Mouse (Mus musculus) lung, embryonic 15.5 days (tissue): Measurements from ENCODE around the gene Polr2c. TPM values are rescaled to one million over a fixed set of nuclear protein-coding genes. Genes with fewer than 3 reads are reported as not detected.

ENCODE experiments used
- ATAC-seq: fragments of 200-750 bp; cut with Nextera tagmentation; 2 replicates; pipeline ENCODE4 v1.8.0; 2017; ENCODE audit warnings: moderate number of reproducible peaks, borderline replicate concordance; ENCODE audit not compliant: low FRiP score, low TSS enrichment; ENCODE audit errors: extremely low read depth
- H3K27ac ChIP-seq: fragments of 300-500 bp; sonication (generic); 2 replicates; pipeline ENCODE4 v1.5.1; 2015; ENCODE audit warnings: moderate library complexity, mild to moderate bottlenecking, inconsistent platforms
- H3K27me3 ChIP-seq: fragments of 300-500 bp; sonication (generic); 2 replicates; pipeline ENCODE4 v1.6.1; 2015; ENCODE audit warnings: inconsistent platforms
- H3K36me3 ChIP-seq: fragments of 300-500 bp; sonication (generic); 2 replicates; pipeline ENCODE4 v1.6.1; 2015; ENCODE audit warnings: inconsistent platforms
- H3K4me1 ChIP-seq: fragments of 300-500 bp; sonication (generic); 2 replicates; pipeline ENCODE4 v1.6.1; 2015; ENCODE audit warnings: inconsistent platforms
- H3K4me2 ChIP-seq: fragments of 300-500 bp; sonication (generic); 2 replicates; pipeline ENCODE4 v1.6.1; 2015; ENCODE audit warnings: inconsistent platforms, mild to moderate bottlenecking, moderate library complexity
- H3K4me3 ChIP-seq: fragments of 300-500 bp; sonication (generic); 2 replicates; pipeline ENCODE4 v1.5.1; 2015; ENCODE audit warnings: mild to moderate bottlenecking, inconsistent platforms
- H3K9ac ChIP-seq: fragments of 300-500 bp; sonication (generic); 2 replicates; pipeline ENCODE4 v1.6.1; 2015; ENCODE audit warnings: inconsistent platforms
- H3K9me3 ChIP-seq: fragments of 300-500 bp; sonication (generic); 2 replicates; pipeline ENCODE4 v1.6.1; 2016; ENCODE audit warnings: inconsistent platforms
- WGBS: fragments of 180-500 bp; shearing (Covaris S2); methylation state at CpG from one replicate; pipeline ENCODE4 v1.1.7; 2015; 5-methylcytosine and 5-hydroxymethylcytosine counted together
- polyA plus RNA-seq: library from polyadenylated mRNA; unstranded; fragments of >200 nt; fragmentation: Nextera tagmentation; extraction: Ambion mirVana; gene quantifications from 2 replicates; pipeline ENCODE4 v1.2.1, GENCODE M21; 2015

Polr2c gene
- polyA plus RNA-seq, 1 experiment from 2014 or later, result 161 TPM

DNA sequence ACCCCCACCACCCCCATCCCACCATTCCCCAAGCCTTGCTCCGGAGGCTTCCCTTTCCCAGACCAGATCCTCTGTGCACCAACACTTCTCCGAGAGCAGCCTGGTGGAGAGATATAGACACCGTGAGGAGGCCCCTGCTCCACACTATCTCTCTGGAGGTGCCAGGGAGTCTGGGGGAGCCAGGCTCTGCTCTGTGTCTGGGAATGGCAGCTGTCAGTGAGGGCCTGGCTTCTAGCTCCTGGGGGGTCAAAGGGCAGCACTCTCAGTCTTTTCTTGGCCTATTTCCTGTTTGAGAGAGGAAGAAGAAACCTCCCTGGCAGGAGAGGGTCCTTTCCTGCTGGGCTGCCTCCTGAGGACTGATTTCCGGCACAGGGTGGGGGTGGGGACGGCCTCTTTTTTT, 43.8 kb downstream of the Polr2c start:
- ATAC-seq, result no peak
- Histone ChIP-seq H3K4me1 (peaks cover 45% of the 10 kb centered on the region), H3K9me3 (no peaks in the 10 kb centered on the region), H3K27ac (peak overlapping the region; percentile 74), H3K4me3 (no peak overlapping the region), H3K4me2 (no peak overlapping the region), H3K36me3 (peaks cover 20% of the 10 kb centered on the region), H3K27me3 (no peaks in the 10 kb centered on the region), H3K9ac (no peak overlapping the region; the same call in 1 of the 2 replicates)
- WGBS, result 14% methylated on average over 5 of the region's 5 CpGs

DNA sequence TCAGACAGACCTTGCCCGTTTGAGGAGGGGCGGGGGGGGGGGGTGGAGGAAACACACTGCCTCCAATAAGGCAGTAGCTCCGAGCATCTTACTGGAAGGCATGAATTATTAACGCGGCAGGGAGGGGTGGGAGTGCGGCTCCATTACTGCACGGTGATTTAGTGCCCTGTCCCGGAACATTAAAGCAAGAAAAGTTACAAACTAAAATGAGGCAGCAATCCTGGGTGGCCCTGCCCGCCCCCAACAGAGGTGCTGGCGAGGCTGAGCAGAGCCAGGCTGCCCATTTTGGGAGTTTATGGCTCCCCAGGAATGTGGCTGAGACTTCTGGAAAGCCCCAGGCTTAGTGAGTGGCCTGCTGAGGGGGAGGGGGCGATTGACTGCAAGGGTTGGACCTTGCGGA, 46.5 kb downstream of the Polr2c start:
- no peak overlapping the region for H3K4me3 ChIP-seq
- H3K9ac ChIP-seq, result no peak overlapping the region
- ATAC-seq, result no peak
- no peaks in the 10 kb centered on the region for H3K9me3 ChIP-seq
- no peaks in the 10 kb centered on the region for H3K27me3 ChIP-seq
- peaks cover 39% of the 10 kb centered on the region for H3K36me3 ChIP-seq
- H3K4me2 ChIP-seq, result no peak overlapping the region
- 67% methylated on average over 12 of the region's 12 CpGs for WGBS
- no peak overlapping the region for H3K27ac ChIP-seq
- peaks cover 46% of the 10 kb centered on the region for H3K4me1 ChIP-seq

DNA sequence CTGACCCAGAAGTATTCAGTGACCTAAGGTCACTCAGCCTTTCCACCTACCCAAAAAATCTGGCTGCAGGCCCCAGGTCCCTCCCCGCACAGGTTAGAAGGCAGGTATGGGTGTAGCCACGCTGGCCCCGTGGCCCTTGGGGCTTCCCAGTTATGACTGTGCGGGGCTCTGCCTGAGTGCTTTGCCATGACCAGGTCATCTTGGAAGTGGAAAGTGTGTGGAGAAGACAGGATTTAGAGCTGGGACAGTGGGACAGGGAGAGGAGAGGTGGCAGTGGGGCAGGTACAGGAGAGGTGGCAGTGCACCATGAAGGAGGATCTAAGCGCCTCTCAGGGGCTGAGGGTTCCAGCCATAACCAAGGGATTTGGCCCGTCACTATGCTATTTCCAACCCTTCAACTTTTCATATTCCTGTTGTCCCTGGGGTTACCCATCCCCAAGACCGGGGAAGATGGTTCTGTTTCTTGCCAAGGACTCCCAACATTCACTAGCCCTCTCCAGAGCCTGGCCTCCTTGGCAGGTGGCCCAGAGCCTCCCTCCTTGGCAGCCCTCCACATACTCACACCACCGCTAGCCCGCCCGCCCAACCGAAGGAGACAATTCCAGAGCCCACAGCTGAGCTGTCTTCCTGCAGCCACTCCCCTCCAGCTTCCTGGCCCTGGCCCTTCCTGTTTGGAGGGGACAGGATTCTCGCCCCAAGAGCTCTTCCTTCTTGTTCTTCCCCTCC, 47.4 kb downstream of the Polr2c start:
- peak overlapping the region; percentile 81 for H3K27ac ChIP-seq
- peaks cover 43% of the 10 kb centered on the region for H3K36me3 ChIP-seq
- peaks cover 38% of the 10 kb centered on the region for H3K4me1 ChIP-seq
- WGBS, result 40% methylated on average over 12 of the region's 12 CpGs
- peak overlapping the region; percentile 32; the same call in 1 of the 2 replicates for H3K4me2 ChIP-seq
- peak; percentile 76 for ATAC-seq
- no peaks in the 10 kb centered on the region for H3K27me3 ChIP-seq
- H3K9me3 ChIP-seq, result no peaks in the 10 kb centered on the region
- no peak overlapping the region for H3K9ac ChIP-seq
- no peak overlapping the region for H3K4me3 ChIP-seq

DNA sequence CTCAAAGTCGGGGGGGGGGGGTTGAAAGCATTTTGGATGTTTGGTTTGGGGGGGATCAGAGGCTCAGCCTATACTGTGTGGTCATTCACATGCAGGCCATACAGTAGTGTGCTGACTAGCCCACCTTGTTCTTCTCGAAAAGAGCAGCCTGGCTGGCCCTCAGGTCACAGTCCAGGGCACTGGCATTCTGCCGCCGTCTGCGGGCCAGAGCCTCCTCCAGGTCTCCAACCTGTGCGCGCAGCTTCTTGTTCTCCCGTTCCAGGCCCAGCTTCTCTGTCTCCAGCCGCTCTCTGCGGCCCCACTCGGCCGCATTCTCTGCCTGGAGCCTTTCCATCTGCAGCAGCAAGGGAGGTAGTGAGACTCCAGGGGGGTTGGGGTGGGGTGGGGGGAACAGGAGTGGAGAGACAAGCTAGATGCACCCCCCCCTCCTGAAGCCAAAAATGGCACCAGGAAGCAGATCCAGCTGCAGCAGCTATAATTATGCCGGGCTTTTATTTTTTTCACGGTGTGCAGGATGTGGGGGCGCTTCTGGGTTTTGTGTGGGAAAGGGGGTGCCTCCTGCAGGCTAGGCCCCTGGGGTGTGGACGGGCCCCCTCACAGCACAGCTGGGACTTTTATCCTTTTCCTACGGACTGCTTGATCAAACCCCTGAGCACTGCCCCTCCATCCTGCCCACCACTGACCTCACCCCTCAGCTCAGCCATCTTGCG, 50.5 kb downstream of the Polr2c start:
- Histone ChIP-seq H3K4me3 (no peak overlapping the region), H3K4me1 (peaks cover 19% of the 10 kb centered on the region), H3K27ac (peak overlapping the region; percentile 59), H3K9me3 (no peaks in the 10 kb centered on the region), H3K36me3 (peaks cover 56% of the 10 kb centered on the region), H3K4me2 (no peak overlapping the region), H3K27me3 (0 out of 2 replicates have a peak, but pooled peaks cover under 1% of the 10 kb centered on the region), H3K9ac (no peak overlapping the region)
- WGBS, result 79% methylated on average over 18 of the region's 18 CpGs
- no peak for ATAC-seq

DNA sequence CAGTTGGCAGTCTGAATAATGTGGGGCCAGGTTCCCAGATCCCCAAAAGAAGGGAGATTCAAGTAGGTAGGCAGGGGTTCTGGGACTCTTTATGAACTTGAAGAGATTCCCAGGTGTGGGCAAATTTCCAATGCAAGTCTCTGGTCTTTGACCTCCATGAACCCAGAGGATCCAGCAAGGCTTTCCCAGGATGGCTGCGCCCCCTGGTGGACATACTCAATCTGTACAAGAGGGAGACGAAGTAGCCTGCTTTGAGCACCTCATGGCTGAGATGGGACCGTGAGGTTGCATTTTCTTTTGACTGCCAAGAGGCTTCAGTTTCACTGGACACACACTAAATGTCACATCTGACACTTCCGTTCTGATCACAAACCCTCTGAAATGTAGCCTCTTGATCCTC, 51.6 kb downstream of the Polr2c start:
- no peak overlapping the region for H3K4me2 ChIP-seq
- peaks cover 52% of the 10 kb centered on the region for H3K36me3 ChIP-seq
- no peak for ATAC-seq
- H3K9ac ChIP-seq, result no peak overlapping the region
- WGBS, result 9% methylated on average over 4 of the region's 4 CpGs
- no peaks in the 10 kb centered on the region for H3K9me3 ChIP-seq
- H3K27ac ChIP-seq, result peak overlapping the region; percentile 59; the same call in 1 of the 2 replicates
- 0 out of 2 replicates have a peak, but pooled peaks cover 3% of the 10 kb centered on the region for H3K27me3 ChIP-seq
- H3K4me3 ChIP-seq, result no peak overlapping the region
- peaks cover 29% of the 10 kb centered on the region for H3K4me1 ChIP-seq

DNA sequence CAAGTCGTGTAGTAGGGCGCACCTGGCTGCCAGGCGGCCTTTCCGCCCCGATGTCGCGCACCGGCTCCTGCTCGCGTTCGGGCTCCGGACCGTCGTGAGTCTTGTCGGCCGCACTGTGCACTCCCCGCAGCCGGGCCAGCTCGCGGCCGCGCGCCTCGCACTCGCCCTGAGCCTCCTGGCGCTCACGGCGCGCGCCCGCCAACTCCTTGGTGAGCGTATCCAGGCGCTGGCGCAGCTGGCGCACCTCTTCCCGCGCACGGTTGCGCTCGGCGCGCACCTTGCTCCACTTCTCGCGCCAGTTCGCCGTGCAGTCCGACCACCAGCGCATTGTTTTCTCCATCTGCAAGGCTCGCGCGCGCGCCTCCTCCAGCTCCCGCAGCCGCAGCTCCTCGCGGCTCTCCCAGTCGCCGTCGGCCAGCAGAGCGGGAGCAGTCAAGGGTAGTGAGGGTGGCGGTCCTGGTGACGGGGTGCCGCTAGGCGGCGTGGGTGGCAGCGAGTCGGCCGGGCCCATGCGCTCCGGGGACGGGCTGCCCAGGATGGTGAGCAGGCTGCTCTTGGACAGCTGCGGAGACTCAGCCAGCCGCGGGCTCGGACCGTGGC, 55.9 kb downstream of the Polr2c start:
- 16% methylated on average over 74 of the region's 77 CpGs for WGBS
- peak overlapping the region; percentile 28 for H3K4me3 ChIP-seq
- H3K27me3 ChIP-seq, result 0 out of 2 replicates have a peak, but pooled peaks cover 3% of the 10 kb centered on the region
- peak overlapping the region; percentile 57 for H3K4me2 ChIP-seq
- peak; percentile 21; the same call in 1 of the 2 replicates for ATAC-seq
- peak overlapping the region; percentile 6; the same call in 1 of the 2 replicates for H3K9ac ChIP-seq
- H3K4me1 ChIP-seq, result peaks cover 42% of the 10 kb centered on the region
- H3K9me3 ChIP-seq, result no peaks in the 10 kb centered on the region
- peaks cover 27% of the 10 kb centered on the region for H3K36me3 ChIP-seq
- H3K27ac ChIP-seq, result no peak overlapping the region

DNA sequence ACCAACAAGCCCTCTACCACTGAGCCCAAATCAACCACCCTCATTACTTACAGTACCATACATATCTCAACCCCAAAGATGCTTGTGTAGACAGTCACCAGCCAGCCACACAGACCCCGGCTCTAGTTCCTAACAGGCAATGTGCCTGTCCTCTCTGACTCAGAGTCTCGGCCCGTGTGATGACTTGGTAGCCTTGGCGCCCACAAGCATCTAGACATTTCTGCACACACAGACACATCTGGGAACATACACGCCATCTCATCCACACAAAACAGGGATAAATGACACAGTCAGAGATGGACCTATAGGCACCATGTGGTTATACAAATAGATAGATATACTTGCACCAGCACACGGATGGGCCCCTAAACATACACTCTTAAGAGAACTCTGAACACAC, 57.0 kb downstream of the Polr2c start:
- H3K4me3 ChIP-seq, result no peak overlapping the region
- peaks cover 25% of the 10 kb centered on the region for H3K36me3 ChIP-seq
- H3K9ac ChIP-seq, result no peak overlapping the region
- peaks cover 42% of the 10 kb centered on the region for H3K4me1 ChIP-seq
- no peak for ATAC-seq
- H3K27me3 ChIP-seq, result 0 out of 2 replicates have a peak, but pooled peaks cover 3% of the 10 kb centered on the region
- no peak overlapping the region for H3K4me2 ChIP-seq
- no peak overlapping the region for H3K27ac ChIP-seq
- H3K9me3 ChIP-seq, result no peaks in the 10 kb centered on the region
- 70% methylated on average over 6 of the region's 6 CpGs for WGBS

DNA sequence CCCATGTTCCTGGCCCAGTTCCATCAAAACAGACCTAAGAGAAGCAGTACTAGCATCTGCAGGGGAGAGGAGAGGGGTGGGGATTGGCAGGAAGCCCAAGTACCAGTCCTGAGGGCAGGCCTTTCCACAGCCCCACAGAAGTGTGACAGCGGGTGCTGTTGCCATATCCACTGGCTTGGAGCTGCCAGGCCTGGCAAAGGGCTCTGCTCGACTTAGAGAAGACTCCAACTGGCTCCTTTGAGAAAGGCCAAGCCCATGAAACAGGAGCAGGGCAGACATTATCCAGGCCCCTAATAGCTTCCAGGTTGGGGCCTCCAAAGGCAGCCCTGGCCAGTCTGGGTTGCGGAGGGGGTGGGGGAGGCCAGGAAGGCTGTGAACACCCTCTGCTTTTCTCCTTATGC, 57.5 kb downstream of the Polr2c start:
- H3K4me1 ChIP-seq, result peaks cover 42% of the 10 kb centered on the region
- peak overlapping the region; percentile 3; the same call in 1 of the 2 replicates for H3K27ac ChIP-seq
- 34% methylated on average over 3 of the region's 3 CpGs for WGBS
- H3K9ac ChIP-seq, result 0 out of 2 replicates have a peak overlapping the region, but pooled peaks have one; percentile 28
- 0 out of 2 replicates have a peak, but pooled peaks cover 3% of the 10 kb centered on the region for H3K27me3 ChIP-seq
- peak overlapping the region; percentile 6; the same call in 1 of the 2 replicates for H3K4me3 ChIP-seq
- H3K36me3 ChIP-seq, result peaks cover 21% of the 10 kb centered on the region
- ATAC-seq, result no peak; the same call in 1 of the 2 replicates
- H3K9me3 ChIP-seq, result no peaks in the 10 kb centered on the region
- peak overlapping the region; percentile 11; the same call in 1 of the 2 replicates for H3K4me2 ChIP-seq

DNA sequence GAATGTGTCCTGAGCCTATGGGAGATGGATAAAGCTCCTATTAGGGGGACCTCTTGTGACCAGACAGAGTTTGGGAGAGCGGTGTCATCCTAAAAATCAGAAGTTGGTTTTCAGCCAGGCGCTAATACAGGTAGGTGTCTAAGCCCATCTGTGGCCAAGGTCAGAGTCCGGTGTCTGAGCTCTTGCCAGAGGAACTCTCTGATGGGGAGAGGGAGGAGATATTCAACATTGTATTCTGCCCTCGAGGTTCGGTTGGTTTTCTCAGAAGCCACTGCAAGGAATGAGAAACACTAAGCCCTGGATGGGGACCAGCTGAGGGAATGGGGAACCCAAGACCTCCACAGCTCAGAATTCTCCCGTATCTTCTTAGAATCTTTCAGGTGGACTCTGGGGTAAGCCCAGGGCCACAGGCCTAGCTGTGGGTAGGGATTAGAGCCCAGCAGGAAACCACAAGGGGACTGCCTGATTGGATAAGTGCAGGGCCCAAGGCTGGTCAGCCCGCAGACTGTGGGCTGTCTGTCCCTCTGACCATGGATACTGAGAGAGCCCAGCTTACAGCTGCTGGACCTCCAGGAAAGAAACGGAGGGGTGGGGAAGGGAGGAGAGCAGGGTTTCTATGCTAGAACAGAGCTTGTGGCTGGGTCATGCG, 59.2 kb downstream of the Polr2c start:
- Histone ChIP-seq H3K27ac (peak overlapping the region; percentile 68), H3K27me3 (0 out of 2 replicates have a peak, but pooled peaks cover 3% of the 10 kb centered on the region), H3K9ac (peak overlapping the region; percentile 92), H3K4me1 (peaks cover 42% of the 10 kb centered on the region), H3K9me3 (no peaks in the 10 kb centered on the region), H3K36me3 (peaks cover 15% of the 10 kb centered on the region), H3K4me3 (peak overlapping the region; percentile 97), H3K4me2 (peak overlapping the region; percentile 91)
- 44% methylated on average over 9 of the region's 9 CpGs for WGBS
- ATAC-seq, result no peak

DNA sequence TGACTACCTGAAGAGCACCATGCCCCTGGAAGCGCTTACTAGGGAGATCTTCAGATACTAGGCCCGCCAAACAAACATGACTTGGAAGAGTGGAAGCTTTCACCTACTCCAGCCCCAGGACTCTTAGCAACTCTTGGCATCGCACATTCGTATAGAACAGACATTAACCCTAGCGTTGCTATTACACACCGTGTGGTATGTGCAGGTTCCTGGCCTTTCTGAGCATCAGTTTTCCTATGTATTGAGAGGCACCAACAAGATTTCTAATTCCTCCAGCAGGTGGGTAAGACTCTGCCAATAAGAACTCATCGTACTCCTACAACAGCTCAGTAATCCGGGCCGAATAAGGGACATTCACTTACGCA, 59.7 kb downstream of the Polr2c start:
- peaks cover 44% of the 10 kb centered on the region for H3K4me1 ChIP-seq

DNA sequence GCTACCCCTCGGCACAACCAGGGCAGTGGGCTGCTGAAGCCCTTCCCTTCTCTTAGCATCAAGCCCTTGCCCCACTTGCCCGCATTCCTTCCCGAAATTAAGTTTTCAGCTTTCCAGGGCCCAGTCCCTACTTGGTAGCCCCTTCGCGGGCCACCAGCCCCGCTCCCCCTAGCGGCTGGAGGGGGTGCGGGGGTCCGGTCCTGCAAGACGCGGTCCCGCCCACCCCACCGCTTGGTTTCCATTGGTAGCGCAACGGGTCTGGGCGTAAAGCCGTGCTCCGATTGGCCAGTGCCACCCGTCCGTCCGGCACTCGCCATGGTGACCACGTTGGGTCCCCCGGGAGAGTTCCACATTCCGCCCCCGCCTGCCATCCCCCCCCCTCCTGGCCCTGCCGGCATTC, 60.1 kb downstream of the Polr2c start:
- 0 out of 2 replicates have a peak, but pooled peaks cover 3% of the 10 kb centered on the region for H3K27me3 ChIP-seq
- peaks cover 45% of the 10 kb centered on the region for H3K4me1 ChIP-seq
- peaks cover 6% of the 10 kb centered on the region for H3K36me3 ChIP-seq
- H3K4me2 ChIP-seq, result peak overlapping the region; percentile 91
- peak overlapping the region; percentile 97 for H3K4me3 ChIP-seq
- peak; percentile 98 for ATAC-seq
- H3K27ac ChIP-seq, result peak overlapping the region; percentile 85
- H3K9me3 ChIP-seq, result no peaks in the 10 kb centered on the region
- H3K9ac ChIP-seq, result peak overlapping the region; percentile 92
- under 1% methylated on average over 24 of the region's 27 CpGs for WGBS

More for the DNA sequence above, 59.7 kb downstream of the Polr2c start:
- Histone ChIP-seq H3K36me3 (peaks cover 10% of the 10 kb centered on the region), H3K27ac (peak overlapping the region; percentile 68), H3K9me3 (no peaks in the 10 kb centered on the region), H3K9ac (peak overlapping the region; percentile 92), H3K4me2 (peak overlapping the region; percentile 91), H3K27me3 (0 out of 2 replicates have a peak, but pooled peaks cover 3% of the 10 kb centered on the region), H3K4me3 (peak overlapping the region; percentile 97)
- no peak for ATAC-seq
- WGBS, result 3% methylated on average over 10 of the region's 10 CpGs
